Mouse (Mus musculus) layer of hippocampus, postnatal 10 days (tissue): Measurements from ENCODE around the gene Btbd3. TPM values are rescaled to one million over a fixed set of nuclear protein-coding genes. Genes with fewer than 3 reads are reported as not detected.

Experiments
- DNase-seq, 2 experiments: peaks; one replicate each; pipeline ENCODE4 v3.0.0; 2021; ENCODE audit warnings: low spot score in 2 of 2
- total RNA-seq, 2 experiments: library from RNA; stranded (reverse); gene quantifications; 2 replicates each; pipeline ENCODE4 v1.2.3; 2021

Gene Btbd3
- total RNA-seq, 2 experiments from 2014 or later, result 105 to 108 TPM

DNA sequence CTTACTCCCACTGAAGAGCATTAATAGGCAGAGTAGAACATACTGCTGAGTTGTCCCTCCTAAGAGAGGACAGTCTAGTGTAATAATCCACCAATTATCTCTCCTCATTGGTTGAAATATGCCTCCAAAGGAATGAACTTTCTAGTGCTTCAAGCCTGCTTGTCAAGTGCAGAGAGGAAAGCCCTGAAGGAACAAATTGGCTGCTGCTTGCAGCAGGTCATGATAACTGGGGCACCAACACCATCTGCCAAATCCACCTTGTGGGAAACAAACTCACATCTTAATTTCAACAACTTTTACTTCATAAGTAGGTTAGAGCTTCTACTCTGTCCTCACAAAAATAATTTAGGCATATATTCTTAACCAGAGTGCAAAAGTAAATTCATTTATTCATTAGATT lies 122.5 kb downstream of the Btbd3 start:
- DNase-seq, result no peak

GRCm38 (mm10) chr2:138384762-138385161 lies 128.4 kb downstream of the Btbd3 start:
- no peak for DNase-seq

DNA sequence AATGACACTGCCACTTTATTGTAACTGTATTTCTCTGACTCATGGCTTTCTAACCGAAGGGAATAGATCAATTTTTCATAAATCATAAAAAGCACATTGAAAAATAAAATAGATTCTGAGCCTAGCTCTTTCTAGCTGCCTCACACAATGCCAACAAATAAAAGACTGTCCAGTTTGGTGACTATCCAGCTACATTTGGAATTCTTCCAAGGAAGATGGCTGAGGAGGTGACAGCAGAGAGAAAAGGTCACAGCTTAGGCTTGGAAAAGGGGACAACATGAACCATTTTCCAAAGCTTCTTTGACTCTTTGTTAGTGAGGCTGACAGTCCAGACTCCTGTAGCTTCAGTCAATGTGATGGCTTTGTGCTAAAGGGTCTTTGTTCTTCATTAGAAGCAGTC lies 132.2 kb downstream of the Btbd3 start:
- no peak for DNase-seq

DNA sequence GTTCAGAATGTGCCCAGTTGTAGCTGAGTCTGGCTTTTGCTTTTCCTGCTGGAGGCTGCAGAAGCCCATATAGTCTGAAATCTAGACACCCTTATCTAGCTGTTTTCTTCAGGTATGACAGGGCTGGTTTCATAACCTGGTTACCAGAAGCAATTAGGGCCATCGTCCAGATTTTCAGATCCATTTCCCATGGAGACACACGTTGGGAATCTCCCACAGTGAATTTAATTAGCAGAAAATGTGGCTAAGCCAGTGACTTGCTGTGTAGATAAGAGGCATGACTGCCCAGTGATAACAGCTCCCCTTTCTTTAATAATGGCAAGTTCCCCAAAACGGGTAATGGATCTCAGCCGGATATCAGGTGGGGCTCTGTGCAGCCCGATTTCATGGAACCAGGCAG lies 146.7 kb downstream of the Btbd3 start:
- DNase-seq, result no peak

GRCm38 (mm10) chr2:138405753-138406528 lies 149.6 kb downstream of the Btbd3 start:
- DNase-seq, result peak; percentile 18 to 19

- no peak for DNase-seq
Observed at GRCm38 (mm10) chr2:138406703-138407102, 150.3 kb downstream of the Btbd3 start.

DNA sequence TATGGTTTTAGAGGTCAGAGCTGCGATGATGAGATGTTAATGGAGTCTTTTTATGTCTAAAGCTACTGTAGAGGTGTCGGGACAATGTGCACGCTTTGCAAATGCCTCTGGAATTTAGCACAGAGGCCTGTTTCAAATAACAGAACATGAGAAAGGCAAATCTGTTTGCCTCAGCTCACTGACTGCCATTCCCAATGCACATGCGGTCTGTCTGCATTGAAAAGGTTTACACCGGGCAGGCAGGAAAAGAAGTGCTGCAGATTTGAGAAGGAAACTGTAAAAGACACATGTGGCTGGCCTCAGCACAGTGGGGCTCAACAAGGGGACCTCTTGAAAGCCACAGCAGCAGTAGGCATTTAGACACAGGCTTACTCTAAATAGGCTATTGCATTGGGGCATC lies 156.2 kb downstream of the Btbd3 start:
- no peak for DNase-seq

GRCm38 (mm10) chr2:138422321-138422720 lies 166.0 kb downstream of the Btbd3 start:
- DNase-seq, result no peak

- DNase-seq, result no peak
Observed at GRCm38 (mm10) chr2:138431991-138432390, 175.6 kb downstream of the Btbd3 start.

DNA sequence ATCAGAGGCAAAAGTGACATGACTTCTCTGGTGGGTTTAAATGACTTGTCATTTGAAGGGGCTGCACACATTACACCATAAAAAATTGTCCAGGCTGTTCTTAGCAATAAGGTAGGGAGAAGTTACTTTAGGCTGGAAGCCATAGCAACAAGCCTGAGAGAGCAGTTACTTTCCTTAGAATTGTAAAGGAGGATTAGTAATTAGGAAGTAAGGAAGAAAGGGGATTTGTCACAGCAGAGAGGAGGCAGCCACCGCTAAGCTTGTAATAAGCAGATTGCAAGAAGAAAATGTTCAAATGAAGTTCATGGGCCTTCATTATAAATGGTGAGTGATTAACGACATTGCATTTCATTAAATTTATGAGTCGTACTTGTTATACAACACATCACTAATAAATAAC lies 190.1 kb downstream of the Btbd3 start:
- DNase-seq, result no peak

GRCm38 (mm10) chr2:138446943-138447342 lies 190.6 kb downstream of the Btbd3 start:
- DNase-seq, result no peak

DNA sequence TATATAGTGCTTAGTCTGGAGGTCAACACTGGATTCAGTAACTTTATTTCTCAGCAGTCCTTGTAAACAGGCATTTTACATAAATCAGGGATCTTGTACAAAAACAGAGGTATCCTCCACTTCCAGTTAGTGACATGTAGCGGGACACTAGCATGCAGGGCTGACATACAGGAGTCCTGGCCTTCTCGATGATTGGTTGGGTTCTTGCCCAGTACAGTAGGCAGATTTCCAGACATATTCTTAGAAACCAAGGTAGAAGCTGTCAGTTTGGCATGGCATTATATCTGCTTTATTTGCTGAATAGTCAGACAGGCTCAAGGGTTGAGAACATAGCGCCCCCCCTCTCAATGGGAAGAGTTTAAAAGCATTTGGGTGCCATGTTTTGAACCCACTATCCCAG lies 191.3 kb downstream of the Btbd3 start:
- DNase-seq, result no peak

DNA sequence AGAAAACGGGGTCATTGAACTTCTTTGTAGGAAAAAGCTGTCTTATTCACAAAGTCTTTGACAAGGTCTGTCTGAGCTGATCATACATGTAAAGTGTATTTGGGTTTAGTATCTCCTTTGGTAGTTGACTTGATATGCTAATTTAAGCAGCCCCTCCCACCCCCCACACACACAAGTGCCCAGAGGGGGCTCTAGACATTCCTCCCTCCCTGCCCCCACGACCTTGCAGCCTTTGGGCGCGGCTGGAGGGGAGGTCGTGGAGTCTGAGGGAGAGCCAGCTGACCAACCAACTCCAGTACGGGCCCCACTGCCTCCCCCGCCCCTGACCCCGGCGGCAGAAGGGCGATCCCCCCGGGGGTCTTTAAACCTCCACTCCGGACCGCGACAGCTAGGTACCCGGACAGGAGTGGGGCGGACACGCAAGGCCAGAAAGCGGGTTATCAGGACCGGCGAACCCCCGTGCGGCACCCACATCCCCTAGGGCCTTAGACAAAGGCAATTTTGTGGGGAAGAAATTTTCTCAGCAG lies 211.7 kb downstream of the Btbd3 start:
- DNase-seq, result no peak

DNA sequence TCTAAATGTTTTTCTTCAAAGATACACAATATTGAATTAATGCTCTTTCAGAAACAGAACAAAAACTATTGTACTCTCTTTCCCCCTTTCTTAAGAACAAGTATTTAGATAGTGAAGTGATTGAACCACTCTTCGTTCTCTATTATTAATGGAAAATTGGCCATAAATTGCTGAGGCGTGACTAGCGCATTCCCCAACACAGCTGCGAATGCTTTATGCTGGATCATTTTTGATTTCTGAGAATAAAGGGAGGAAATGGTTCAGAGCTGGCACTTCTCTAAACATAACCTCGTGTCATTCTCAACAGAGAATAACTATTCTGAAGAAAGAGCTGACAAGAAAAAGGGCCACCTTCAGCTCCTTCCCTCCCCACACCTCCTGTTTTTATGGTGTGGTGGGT lies 217.0 kb downstream of the Btbd3 start:
- DNase-seq, result no peak

- no peak for DNase-seq
Observed at GRCm38 (mm10) chr2:138476486-138476885, 220.1 kb downstream of the Btbd3 start.

- DNase-seq, result no peak
Observed at GRCm38 (mm10) chr2:138477278-138477677, 220.9 kb downstream of the Btbd3 start.

- no peak for DNase-seq
Observed at GRCm38 (mm10) chr2:138482541-138482940, 226.2 kb downstream of the Btbd3 start.

GRCm38 (mm10) chr2:138484871-138485270 lies 228.5 kb downstream of the Btbd3 start:
- DNase-seq, result no peak

DNA sequence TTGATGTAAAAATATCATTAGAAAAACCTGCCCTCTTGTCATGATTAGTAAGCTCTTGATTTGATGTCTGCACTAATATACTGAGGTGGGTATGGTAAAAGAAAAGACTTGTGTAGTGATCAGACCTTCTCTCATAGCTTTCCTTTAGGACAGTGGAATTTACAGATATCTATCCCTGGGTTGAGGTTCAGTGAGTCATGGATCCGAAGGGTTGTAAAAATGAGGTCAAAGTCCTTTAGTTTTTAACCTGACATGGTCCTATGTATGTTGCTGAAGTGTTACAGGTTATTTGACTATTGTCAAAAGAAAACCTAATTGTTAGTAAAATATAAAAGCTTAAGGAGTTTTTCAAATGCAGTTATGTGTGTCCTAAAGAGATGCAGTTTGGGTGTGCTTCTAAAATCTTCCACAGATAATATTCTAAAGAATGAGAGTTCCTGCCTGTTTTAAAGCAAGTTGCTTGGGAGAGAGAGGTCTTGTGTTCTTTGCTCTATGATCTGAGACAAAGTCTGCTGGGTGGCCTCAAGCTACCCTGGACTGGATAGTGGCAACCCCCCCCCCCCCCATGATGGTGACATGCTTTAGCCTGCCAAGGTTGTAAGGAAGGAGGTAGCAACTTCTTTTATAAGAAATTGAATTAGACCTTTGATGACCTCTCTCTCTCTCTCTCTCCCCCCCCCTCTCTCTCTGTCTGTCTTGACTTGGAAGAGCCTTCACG lies 234.5 kb downstream of the Btbd3 start:
- no peak for DNase-seq

DNA sequence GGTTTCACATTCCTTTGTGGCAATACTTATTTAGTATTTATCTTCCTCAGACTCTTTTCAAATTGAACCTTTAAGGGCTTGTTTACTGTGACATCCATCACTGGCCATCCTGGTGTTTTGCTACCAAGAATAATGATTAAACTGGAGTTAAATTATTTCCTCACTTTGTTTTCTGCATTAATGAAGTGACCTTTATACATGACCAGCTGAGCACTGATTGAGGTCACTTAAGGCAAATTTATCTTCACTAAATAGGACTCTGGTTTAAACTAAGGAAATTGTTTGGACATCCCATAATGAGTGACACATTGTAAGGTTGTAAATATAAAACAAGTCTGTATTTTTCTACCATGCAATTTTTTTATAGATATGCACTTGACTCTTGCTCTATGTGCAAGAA lies 235.8 kb downstream of the Btbd3 start:
- no peak for DNase-seq

- DNase-seq, result no peak
Observed at GRCm38 (mm10) chr2:138503866-138504380, 247.6 kb downstream of the Btbd3 start.

GRCm38 (mm10) chr2:138515531-138515930 lies 259.2 kb downstream of the Btbd3 start:
- DNase-seq, result no peak
